Mouse (Mus musculus): ENCODE measurements around the gene Mndal. TPM values are rescaled to one million over a fixed set of nuclear protein-coding genes. Genes with fewer than 3 reads are reported as not detected.
"Not testable (repeated sequence)": the region's sequence is repeated elsewhere in the genome, so short reads cannot be mapped to it uniquely, and the experiment has no call there.

Mndal gene
- polyA plus RNA-seq, 1 experiment, result 2.3 TPM

DNA sequence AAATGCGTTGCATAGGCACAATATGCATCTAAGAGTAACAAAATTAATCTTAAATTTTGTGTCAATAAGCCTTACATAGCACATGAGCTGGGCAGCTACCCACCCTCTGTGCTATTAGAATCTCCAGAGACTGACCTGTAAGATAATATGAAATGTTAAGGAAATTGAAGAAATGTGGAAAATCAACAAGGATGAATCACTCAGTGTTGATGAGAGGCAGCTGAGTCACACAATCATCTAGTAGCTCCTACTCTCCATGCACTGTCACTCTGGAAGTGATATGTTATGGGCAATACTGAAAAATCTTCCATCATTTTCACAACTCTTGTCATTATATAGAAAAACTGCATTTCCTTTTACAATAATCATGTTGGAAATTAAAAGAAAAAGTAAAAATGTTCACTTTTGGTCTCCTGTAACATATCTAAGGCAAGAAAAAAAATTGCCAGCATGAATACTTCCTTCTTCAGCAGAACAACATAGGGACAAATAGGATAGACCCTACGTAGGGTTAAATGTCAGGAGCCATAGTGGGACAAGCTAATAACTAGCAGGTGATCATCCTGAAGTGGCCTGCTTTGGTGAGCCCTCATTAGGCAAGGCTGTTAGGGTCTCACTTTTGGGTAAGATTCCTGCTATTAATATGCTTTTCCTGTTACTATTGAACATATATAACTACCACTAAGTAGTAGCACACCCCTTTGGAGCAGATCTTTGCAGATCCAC, 12.9 kb upstream of the Mndal start:
- Histone ChIP-seq H3K36me3 (ENCODE audit: control insufficient read depth, insufficient read depth) (no peaks in the 10 kb centered on the region), H3K4me2 (ENCODE audit: low read depth) (no peak overlapping the region)
- TF ChIP-seq SRF (IDR thresholded peaks at IDR 0.05; ENCODE audit: control insufficient read depth, insufficient read length, low read depth) (no peak), TCF3 (IDR thresholded peaks at IDR 0.05; ENCODE audit: insufficient read length, low read depth) (no peak), POLR2A (IDR thresholded peaks at IDR 0.05; ENCODE audit: insufficient read length, low read depth) (no peak), CEBPB (IDR thresholded peaks at IDR 0.05; ENCODE audit: insufficient read depth, poor library complexity, severe bottlenecking) (peak; percentile 87), E2F4 (IDR thresholded peaks at IDR 0.05; ENCODE audit: insufficient read depth) (no peak)

DNA sequence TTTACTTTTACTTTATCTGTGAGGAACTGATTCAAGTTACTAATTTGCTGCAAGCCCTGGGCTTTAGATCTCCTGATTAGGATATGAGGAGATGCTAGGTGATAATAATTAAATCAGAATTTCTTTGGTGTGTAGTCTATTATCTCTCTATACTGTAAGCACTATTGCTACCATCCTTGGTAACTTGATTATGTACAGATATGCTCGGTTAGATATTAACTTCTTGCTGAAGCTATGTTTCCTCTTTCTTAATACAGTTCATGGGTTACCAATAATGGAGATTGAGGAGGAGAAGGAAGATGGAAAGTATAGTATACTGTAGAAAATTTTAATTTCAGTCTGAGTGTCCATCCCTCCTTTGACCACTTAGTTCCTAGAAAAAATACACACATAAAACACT, 11.3 kb upstream of the Mndal start:
- Histone ChIP-seq H3K79me2 (ENCODE audit: control insufficient read depth, insufficient read depth) (no peaks in the 10 kb centered on the region), H3K4me2 (ENCODE audit: low read depth) (no peak overlapping the region), H3K4me3 (no peak overlapping the region), H3K27me3 (ENCODE audit: control insufficient read depth, insufficient read depth, insufficient read length) (no peaks in the 10 kb centered on the region), H3K36me3 (ENCODE audit: control insufficient read depth, insufficient read depth) (no peaks in the 10 kb centered on the region), H3ac (ENCODE audit: control insufficient read depth, insufficient read length) (no peak overlapping the region)
- TF ChIP-seq MYOG (IDR thresholded peaks at IDR 0.05; ENCODE audit: control insufficient read depth in 1 of 3, insufficient read depth in 1 of 3, insufficient read length in 2 of 3, low read depth in 2 of 3), result no peak
- no peak for TF ChIP-seq SRF (IDR thresholded peaks at IDR 0.05; ENCODE audit: control insufficient read depth, insufficient read length, low read depth)
- no peak for TF ChIP-seq MAX (IDR thresholded peaks at IDR 0.05; ENCODE audit: low read depth)
- no peak for TF ChIP-seq TCF3 (IDR thresholded peaks at IDR 0.05; ENCODE audit: insufficient read length, low read depth)
- no peak for TF ChIP-seq POLR2A (IDR thresholded peaks at IDR 0.05; ENCODE audit: insufficient read length, low read depth)
- no peak for TF ChIP-seq POLR2AphosphoS2 (IDR thresholded peaks at IDR 0.05; ENCODE audit: insufficient read length, low read depth)
- TF ChIP-seq USF1 (IDR thresholded peaks at IDR 0.05; ENCODE audit: low read depth), result no peak
- no peak for TF ChIP-seq E2F4 (IDR thresholded peaks at IDR 0.05; ENCODE audit: insufficient read depth)
- TF ChIP-seq TCF12 (IDR thresholded peaks at IDR 0.05; ENCODE audit: insufficient read depth, poor library complexity, severe bottlenecking), result no peak
- no peak for TF ChIP-seq MYOD1 (IDR thresholded peaks at IDR 0.05; ENCODE audit: control insufficient read depth in 1 of 3, insufficient read length in 2 of 3, low read depth in 2 of 3)
- TF ChIP-seq REST (IDR thresholded peaks at IDR 0.05; ENCODE audit: insufficient read depth, insufficient read length), result no peak
- no peak for TF ChIP-seq CEBPB (IDR thresholded peaks at IDR 0.05; ENCODE audit: insufficient read depth, poor library complexity, severe bottlenecking)

More for the DNA sequence above, 12.9 kb upstream of the Mndal start:
- H3K4me3 ChIP-seq, result no peak overlapping the region
- H3K27me3 ChIP-seq (ENCODE audit: control insufficient read depth, insufficient read depth, insufficient read length), result no peaks in the 10 kb centered on the region
- no peaks in the 10 kb centered on the region for H3K79me2 ChIP-seq (ENCODE audit: control insufficient read depth, insufficient read depth)
- H3ac ChIP-seq (ENCODE audit: control insufficient read depth, insufficient read length), result no peak overlapping the region

DNA sequence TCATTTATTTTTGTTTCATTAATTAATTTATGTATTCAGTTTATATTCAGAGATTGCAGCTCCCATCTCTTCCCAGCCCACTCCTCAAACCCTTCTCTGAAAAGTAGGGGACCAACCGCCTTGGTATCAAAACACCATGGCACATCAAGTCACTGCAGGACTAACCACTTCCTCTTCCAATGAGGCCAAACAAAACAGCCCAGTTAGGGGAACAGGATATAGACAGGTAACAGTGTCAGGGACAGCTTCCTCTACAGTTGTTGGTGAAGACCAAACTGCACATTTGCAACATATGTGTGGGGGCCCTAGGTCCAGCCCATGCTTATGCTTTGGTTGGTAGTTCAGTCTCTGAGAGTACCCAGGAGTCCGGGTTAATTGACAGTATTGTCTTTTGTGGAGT, 6.8 kb upstream of the Mndal start:
- not testable (repeated sequence) for H3K4me2 ChIP-seq (ENCODE audit: low read depth); H3K27me3 ChIP-seq (ENCODE audit: control insufficient read depth, insufficient read depth, insufficient read length); H3ac ChIP-seq (ENCODE audit: control insufficient read depth, insufficient read length); H3K79me2 ChIP-seq (ENCODE audit: control insufficient read depth, insufficient read depth); H3K36me3 ChIP-seq (ENCODE audit: control insufficient read depth, insufficient read depth); H3K4me3 ChIP-seq

DNA sequence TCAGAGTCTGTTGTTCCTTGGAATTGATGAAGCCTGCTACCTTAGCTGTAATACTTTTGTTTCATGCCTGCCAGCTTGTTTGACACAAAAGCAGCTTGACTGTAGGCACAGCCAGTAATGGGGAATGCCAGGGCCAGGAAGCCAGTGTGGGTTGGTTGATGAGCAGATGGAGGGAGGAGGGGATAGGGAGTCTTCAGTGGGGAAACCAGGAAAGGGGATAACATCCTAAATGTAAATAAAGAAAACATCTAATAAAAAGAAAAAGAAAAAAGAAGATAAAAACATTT, 432 bp upstream of the Mndal start:
- not testable (repeated sequence) for H3ac ChIP-seq (ENCODE audit: control insufficient read depth, insufficient read length); H3K36me3 ChIP-seq (ENCODE audit: control insufficient read depth, insufficient read depth); H3K27me3 ChIP-seq (ENCODE audit: control insufficient read depth, insufficient read depth, insufficient read length); H3K79me2 ChIP-seq (ENCODE audit: control insufficient read depth, insufficient read depth); H3K4me3 ChIP-seq
- H3K4me2 ChIP-seq (ENCODE audit: low read depth), result peak overlapping the region; percentile 57

DNA sequence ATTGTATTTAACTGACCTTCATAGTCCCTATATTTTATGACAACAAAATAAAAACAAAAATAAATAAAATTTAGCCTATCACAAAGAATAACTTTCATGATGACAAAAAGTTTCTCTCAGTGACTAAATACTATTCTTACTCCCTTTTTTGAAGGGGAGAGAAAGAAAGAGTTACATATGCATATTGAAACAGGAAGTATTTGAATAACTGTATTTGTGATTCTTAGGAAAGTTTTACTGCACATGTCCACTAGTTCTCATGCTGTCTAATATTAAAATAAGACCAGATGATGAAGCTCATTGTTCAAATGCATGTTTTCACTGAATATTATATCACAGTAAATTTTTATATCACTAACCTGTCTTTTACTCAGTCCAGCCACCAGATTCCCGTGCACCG, 769 bp downstream of the Mndal start:
- H3K4me3 ChIP-seq; H3K27me3 ChIP-seq (ENCODE audit: control insufficient read depth, insufficient read depth, insufficient read length); H3ac ChIP-seq (ENCODE audit: control insufficient read depth, insufficient read length); H3K79me2 ChIP-seq (ENCODE audit: control insufficient read depth, insufficient read depth); H3K36me3 ChIP-seq (ENCODE audit: control insufficient read depth, insufficient read depth): not testable (repeated sequence)
- peak overlapping the region; percentile 52 for H3K4me2 ChIP-seq (ENCODE audit: low read depth)

DNA sequence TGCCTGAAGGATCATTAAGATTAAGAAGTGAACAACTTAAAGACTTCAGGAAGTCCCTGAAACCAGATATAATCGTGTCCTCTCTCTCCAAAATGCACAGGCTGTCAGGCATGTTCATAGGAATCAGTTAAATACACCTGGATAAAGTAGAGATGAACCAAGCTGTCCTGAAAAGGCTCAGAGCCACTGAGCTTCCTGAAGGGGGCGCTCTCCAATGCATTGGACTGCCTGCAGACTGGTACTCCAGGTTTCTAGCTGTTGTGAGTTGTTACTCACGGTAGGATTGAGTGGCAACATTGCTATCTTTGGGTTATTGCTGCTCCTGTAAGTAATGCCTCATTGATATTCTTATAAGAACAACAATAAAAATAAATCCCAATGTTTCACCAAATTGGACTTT, 23.0 kb downstream of the Mndal start:
- H3K36me3 ChIP-seq (ENCODE audit: control insufficient read depth, insufficient read depth); H3ac ChIP-seq (ENCODE audit: control insufficient read depth, insufficient read length); H3K4me2 ChIP-seq (ENCODE audit: low read depth); H3K4me3 ChIP-seq; H3K79me2 ChIP-seq (ENCODE audit: control insufficient read depth, insufficient read depth); H3K27me3 ChIP-seq (ENCODE audit: control insufficient read depth, insufficient read depth, insufficient read length): not testable (repeated sequence)

DNA sequence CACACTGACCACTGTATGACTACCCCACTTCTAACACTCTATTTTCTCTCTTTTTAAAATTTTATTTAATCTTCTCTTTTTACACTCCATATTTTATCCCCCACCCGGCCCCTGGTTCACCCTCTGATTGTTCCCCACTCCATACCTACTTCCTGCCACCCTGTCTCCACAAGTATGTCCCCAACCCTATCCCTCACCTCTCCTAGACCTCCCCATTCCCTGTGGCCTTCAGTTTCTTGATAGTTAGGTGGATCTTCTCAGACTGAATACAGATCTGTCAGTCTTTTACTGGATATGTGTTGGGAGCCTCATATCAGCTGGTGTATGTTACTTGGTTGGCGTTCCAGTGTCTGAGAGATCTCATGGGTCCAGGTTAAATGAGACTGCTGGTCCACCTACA, 27.7 kb downstream of the Mndal start:
- Histone ChIP-seq H3ac (ENCODE audit: control insufficient read depth, insufficient read length) (no peak overlapping the region), H3K36me3 (ENCODE audit: control insufficient read depth, insufficient read depth) (no peaks in the 10 kb centered on the region), H3K27me3 (ENCODE audit: control insufficient read depth, insufficient read depth, insufficient read length) (no peaks in the 10 kb centered on the region), H3K79me2 (ENCODE audit: control insufficient read depth, insufficient read depth) (peaks cover 21% of the 10 kb centered on the region), H3K4me3 (no peak overlapping the region), H3K4me2 (ENCODE audit: low read depth) (peak overlapping the region; percentile 70)
- TF ChIP-seq MYOG (IDR thresholded peaks at IDR 0.05; ENCODE audit: control insufficient read depth in 1 of 3, insufficient read depth in 1 of 3, insufficient read length in 2 of 3, low read depth in 2 of 3) (no peak), TCF3 (IDR thresholded peaks at IDR 0.05; ENCODE audit: insufficient read length, low read depth) (no peak), MYOD1 (IDR thresholded peaks at IDR 0.05; ENCODE audit: control insufficient read depth in 1 of 3, insufficient read length in 2 of 3, low read depth in 2 of 3) (no peak), TCF12 (IDR thresholded peaks at IDR 0.05; ENCODE audit: insufficient read depth, poor library complexity, severe bottlenecking) (no peak), POLR2A (IDR thresholded peaks at IDR 0.05; ENCODE audit: insufficient read length, low read depth) (no peak), REST (IDR thresholded peaks at IDR 0.05; ENCODE audit: insufficient read depth, insufficient read length) (no peak), CEBPB (IDR thresholded peaks at IDR 0.05; ENCODE audit: insufficient read depth, poor library complexity, severe bottlenecking) (no peak), E2F4 (IDR thresholded peaks at IDR 0.05; ENCODE audit: insufficient read depth) (no peak), POLR2AphosphoS2 (IDR thresholded peaks at IDR 0.05; ENCODE audit: insufficient read length, low read depth) (no peak), SRF (IDR thresholded peaks at IDR 0.05; ENCODE audit: control insufficient read depth, insufficient read length, low read depth) (no peak), USF1 (IDR thresholded peaks at IDR 0.05; ENCODE audit: low read depth) (no peak), MAX (IDR thresholded peaks at IDR 0.05; ENCODE audit: low read depth) (no peak)

DNA sequence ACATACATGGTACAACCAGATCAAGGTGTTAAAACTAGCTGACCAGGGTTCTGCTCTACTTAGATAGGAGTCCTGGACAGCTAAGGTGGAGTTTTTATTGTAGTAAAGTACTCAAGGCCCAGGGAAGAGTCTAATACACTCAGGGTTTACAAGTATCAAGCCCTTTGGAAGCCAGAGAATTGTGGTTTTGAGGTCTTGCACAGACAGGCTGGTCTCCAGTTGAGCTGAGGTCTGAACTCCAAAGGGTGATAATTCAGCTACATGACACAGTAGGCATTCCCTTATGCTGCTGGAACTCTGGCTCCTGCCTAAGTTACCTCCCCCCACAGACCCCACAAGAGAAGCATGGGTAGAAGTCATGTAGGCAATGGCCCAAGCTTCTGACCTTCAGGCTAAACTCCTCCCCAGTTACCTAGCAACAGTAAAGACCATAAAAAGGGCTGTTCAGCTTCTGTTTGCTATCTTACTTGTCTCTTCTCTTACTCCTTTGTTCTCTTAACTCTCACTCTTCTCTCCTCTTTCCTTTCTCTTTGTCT, 29.0 kb downstream of the Mndal start:
- H3K36me3 ChIP-seq (ENCODE audit: control insufficient read depth, insufficient read depth); H3K27me3 ChIP-seq (ENCODE audit: control insufficient read depth, insufficient read depth, insufficient read length); H3ac ChIP-seq (ENCODE audit: control insufficient read depth, insufficient read length): not testable (repeated sequence)
- Histone ChIP-seq H3K4me3 (peak overlapping the region; percentile 29), H3K4me2 (ENCODE audit: low read depth) (peak overlapping the region; percentile 70), H3K79me2 (ENCODE audit: control insufficient read depth, insufficient read depth) (peaks cover 21% of the 10 kb centered on the region)
